Mouse (Mus musculus): ENCODE data around the gene Mplkip.

The Mplkip gene

DNA sequence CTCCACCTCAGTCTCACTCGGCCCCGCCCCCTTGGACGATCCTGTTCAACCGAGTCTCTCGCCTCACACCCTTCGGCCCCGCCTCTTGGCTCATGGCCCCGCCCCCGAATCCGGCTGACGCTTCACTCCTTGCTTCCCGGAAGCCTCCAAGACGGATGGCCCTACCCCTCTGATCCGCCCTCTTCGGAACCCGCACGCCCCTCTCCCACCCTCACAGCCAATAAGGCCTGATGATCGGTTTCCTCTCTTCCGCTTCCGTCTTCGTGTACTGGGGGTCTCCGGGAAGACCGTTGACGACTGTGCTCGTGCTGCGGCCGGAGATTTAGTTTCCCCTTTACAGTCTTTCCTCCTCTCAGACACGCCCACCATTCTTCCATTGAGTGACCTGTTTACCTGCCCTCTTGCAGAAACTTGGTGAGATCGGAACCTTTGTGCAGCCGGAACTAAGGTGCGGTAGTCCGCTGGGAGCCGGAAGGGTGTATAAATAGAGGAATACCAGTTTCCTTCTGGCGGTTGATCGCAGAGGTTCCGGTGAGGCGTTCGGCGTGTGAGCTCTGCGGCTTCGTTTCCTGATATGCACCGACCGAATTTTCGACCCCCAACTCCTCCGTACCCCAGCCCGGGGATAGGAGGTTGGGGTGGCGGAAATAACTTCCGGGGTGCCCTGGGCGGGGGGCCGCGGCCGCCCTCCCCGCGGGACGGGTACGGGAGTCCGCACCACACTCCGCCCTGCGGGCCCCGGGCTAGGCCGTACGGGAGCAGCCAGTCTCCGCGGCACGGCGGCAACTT is at the start of gene Mplkip, which contains the start of gene Sugct:
Gene Mplkip, plus strand, starts transcription at position 282 of the 789 bp plus-strand sequence.
Gene Sugct, minus strand, starts transcription at position 643 of the 789 bp plus-strand sequence.
- peak; percentile 100 for DNase-seq

DNA sequence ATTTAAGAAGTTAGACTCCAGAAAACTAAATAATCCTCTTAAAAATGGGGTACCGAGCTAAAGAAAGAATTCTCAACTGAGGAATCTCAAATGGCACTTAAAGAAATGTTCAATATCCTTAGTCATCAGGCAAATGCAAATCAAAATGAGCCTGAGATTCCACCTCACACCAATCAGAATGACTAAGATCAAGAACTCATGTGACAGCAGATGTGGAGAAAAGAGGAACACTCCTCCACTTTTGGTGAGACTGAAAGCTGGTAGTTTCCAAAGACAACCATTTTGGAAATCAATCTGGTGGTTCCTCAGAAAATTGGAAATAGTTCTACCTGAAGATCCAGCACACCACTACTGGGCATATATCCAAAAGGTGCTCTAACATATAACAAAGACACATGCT is 27.6 kb upstream of the Mplkip start:
- DNase-seq, result no peak

DNA sequence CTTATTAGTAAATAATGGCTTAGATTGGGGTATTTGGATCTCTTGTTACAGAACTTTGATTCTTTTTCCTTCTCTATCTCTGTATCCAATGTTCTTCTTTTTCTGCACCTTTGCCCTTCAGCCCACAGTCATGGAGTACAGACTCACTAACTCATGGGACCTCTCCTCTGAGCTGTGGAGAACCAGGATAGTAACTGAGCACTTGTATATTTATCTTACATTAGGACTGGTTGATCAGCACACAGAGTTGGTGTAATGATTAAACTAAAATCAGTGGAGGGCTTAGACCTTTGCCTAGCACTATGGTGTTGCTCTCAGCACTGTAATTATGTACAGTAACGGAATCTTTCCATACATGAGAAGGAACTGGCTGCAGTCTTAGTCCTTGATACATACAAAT is 23.9 kb upstream of the Mplkip start:
- no peak for DNase-seq

DNA sequence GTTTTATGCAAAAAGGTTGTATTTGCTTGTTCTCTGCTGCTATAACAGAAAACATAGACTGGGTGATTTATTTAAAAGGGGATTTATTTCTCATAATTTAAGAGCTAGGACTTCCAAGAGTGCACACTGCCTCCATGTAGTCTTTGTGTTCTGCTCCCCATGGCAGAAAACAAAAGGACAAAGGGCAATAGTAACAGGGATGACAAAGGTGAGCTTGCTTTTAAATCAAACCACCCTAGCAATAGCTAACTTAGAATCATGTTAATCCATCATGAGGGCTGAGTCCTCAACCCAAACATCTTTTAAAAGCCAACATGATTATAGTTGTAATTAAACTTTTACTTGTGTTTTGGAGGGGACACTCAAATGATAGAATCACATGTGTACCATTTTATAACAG is 5.5 kb upstream of the Mplkip start:
- no peak for DNase-seq

DNA sequence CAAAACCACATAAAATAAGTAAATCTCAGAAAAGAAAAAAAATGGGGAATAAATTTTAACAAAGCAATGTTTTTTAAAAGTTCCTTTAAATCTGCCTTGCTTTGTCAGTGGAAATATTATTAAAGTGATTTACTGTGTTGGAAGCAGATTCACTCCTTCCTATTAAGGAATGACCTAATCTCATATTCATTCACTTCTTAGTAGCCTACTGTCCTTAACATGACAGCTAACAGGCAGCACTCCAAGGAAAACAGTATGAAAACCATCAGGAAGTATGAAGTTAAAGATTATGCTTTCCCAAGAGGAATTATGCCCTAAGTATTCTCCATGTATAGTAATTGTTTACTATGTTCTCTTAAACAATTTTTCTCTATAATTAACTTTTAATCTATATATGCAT is 4.3 kb upstream of the Mplkip start:
- peak; percentile 35 for DNase-seq

DNA sequence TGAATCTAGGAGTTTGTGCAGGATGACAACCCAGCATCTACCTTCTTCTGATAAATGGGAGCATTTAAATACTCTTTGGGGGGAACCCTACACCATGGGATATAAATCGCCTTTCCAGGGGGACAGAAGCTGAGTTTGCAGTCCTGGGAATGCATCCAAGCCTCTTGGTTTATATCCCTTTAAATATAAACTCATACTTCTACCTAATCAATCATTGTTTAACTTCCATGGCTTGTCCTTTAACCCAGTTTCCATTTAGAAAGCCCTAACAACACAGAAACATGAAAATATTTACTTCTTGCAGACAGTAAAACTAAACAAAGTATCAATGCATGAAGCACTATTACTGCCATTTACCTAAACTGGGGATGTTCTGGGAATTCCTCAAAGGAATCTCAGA is 3.6 kb upstream of the Mplkip start:
- no peak for DNase-seq

DNA sequence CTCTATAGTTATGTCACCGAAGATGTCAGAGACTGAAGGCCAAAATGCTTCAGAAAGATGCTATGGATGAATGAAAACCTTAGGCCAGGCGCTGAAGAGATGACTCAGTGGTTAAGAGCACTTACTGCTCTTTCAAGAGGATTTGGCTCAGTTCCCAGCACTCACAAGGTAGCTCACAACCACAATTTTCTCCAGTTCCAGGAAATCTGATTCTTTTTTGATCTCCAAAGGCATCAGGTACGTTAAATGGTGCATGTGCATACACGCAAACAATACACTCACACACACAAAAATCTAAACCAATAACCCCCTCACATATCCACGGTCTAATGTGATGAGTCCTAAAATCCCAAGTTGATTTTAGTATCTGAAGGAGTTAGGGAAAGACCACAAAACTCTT is 1.2 kb upstream of the Mplkip start:
- peak; percentile 11 for DNase-seq

DNA sequence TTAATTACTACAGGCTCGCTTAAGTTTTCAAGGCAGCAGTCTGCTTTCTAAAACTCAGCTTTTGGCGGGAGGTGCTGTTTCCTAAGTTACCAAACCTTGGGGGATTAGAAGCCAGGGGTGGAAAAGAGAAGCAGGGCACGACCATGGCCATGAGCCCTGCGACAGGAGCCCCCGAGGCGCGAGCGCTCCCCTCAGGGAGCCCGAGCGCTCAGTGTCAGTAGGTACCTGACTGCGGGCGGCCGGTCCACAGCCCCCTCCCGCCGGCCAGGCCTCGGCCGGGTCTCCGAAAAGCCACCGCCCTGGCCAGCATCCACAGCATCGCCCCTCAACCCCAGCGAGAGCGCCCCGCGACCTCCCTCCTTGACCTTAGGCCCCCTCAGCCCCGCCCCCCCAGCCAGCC is 578 bp upstream of the Mplkip start:
- no peak for DNase-seq

DNA sequence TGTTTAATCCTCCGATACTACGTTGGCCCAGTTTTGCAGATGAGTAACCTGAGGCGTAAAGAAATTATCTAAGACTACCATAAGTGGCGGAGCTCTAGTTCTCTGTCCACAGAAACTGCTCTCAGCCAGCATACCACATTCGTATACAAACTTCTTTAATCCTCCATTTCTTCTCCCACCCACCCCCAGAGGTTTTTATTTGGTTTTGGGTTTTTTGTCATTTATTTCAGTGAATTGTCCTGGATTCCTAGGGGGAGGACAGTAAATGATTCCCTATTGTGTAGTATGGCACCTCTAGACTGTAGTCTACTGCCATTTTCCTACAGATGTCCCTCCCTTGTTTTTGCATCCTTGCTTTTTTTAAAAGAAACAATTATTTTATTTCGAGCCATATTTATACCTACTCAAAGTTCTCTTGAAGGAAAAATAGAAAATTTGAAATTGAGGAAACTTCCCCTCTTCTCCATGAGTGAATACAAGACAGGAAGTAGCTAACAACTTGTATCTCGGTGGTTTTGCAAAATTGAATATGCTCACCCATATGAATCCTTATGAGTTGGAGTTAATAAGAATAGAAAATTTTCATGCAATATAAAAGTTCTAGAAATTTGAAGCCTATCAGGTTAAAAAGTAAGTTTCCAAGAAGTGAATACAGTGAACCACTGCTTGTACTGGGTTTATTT is 1.0 kb downstream of the Mplkip start:
- DNase-seq, result no peak

DNA sequence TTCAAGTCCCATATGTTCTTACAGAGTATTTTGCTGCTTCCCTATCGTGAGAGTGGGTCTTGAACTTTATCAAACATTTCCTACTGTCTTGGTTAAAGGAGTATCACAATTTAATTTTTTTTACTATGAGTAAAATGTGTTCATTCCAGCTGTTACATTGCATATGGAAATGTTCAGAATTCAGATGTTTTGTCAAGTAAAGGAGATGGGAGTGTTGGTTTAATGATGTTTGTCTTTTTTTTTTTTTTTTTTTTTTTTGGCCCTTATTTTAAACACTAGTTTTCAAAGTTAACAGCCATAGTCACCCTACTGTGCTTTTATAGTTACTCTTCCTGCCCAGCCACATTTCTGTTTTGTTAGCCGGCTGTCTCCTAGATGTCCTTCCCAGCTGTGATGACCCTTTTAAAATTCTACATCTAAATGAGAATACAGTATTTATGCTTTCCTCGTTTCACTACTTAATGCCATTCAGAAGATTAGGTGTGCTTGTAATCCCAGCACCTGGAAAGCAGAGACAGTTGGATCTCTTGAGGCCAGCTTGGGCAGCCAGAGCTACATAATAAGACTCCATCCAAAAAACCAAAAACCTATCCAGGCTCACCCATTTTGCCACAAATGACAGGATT is 5.2 kb downstream of the Mplkip start:
- no peak for DNase-seq

DNA sequence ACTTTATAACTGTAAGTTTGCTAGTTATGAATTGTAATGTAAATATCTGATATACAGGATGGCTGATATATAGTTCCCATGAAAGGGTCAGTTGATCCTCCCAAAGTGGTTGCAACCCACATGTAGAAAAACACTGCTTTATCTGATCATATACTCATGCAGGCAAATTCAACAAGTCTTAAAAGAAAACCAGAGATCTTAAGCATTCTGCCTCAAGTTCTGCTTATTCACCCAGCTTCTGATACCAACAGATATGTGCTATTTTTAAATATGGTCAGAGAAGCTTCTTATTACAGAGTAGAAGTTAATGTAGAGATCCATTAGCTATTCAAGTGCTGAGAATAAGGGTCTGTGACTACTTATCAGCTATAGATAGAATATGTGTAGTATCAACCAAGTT is 6.3 kb downstream of the Mplkip start:
- no peak for DNase-seq

DNA sequence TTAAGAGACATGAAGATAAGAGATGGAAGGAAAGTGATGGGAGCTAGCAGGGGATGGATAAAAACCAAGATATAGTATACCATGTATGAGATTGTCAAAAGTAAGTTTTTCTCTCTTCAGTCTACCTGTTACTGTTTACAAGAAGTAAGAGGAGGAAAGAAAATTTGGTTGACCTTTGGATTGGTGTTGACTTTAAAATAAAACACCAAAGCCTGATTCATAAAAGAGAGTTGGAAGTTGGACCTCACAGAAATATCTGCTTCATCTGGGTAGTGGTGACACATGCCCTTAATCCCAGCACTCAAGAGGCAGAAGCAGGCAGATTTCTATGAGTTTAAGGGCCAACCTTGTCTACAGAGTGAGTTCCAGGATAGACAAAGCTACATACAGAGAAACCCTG is 7.3 kb downstream of the Mplkip start:
- DNase-seq, result no peak

DNA sequence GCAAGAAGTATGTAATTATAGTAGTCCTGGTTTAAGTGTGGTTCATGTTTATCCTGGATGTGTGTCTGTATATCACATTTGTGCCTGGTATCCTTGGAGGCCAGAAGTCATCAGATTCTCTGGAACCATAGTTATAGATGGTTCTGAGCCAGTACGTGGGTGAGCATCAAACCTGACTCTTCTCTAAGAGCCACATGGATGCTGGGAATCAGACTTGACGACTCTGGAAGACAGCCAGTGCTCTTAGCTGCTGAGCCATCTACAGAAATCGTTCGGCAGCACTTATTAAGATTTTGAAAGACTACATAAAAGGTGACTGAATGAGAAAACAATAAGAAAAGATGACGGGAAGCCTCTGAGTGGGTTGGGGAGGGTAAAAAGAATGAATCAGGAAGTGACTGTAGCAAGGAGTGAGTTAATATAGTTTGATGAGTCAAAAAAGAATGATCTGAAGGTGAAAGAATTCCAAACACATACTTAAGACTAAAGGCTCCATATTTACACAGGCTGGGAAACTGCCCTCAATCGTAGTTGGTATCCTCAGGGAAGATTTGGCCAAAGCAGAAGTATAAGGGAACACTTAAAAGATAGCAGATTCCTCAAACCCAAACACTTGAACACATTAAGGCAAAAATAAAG is 10.3 kb downstream of the Mplkip start:
- DNase-seq, result no peak

DNA sequence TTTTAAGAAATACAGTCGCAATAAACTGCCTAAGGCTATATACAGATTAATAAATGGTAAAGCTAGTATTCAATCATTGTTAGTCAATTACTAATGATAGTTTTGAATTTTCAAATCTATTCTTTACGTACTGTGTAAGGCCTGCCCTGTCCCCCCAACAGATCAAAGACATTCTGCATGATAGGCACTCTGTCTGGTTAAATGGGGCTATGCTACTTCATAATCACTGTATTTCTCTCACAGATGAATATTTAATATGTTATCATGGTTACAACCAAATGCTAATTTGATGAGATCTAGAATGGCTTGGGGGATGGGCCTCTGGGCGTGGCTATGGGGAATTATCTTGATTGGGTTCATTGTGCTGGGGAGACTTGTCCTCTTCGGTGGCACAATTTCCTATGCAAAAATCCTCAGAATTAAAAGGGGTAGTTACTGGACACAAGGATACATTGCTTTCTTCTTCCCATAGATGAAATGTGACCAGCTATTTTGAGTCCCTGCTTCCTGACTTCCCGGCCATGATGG is 13.9 kb downstream of the Mplkip start:
- DNase-seq, result no peak

DNA sequence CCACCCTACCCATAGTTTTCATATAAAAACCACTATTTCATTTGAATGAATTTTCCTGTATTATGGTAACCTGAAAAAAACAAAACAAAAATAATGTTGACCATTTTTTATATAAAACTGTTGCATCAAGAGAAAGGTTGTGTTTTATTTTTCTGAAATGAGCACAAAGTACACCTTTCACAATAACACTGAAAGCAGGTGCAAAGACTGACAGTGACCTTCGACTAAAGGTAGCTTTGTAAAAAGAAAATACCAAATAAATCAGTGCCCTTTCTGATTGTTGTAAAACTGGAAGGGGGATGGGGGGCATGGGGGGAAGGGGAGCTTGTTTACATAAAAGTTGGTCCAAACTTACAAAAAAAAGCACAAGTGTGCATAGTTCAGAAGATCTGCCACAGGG is 22.4 kb downstream of the Mplkip start:
- no peak for DNase-seq

DNA sequence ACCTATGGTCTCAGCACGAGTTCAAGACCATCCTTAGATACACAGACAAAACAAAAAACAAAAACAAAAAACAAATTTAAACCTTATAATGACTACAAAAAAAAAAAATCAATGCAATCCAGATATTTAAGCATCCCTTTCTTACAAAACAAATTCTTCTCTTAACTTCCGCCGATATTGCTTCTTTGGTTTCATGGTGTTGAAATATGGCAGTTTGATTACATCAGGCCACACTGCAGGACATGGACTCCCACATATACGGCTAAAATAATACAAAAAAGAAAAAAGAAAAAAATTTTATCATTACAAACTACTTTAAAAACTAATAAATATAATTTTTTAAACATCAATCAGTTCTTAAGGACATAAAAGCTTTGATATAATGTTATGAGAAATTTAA is 32.9 kb downstream of the Mplkip start:
- DNase-seq, result no peak

DNA sequence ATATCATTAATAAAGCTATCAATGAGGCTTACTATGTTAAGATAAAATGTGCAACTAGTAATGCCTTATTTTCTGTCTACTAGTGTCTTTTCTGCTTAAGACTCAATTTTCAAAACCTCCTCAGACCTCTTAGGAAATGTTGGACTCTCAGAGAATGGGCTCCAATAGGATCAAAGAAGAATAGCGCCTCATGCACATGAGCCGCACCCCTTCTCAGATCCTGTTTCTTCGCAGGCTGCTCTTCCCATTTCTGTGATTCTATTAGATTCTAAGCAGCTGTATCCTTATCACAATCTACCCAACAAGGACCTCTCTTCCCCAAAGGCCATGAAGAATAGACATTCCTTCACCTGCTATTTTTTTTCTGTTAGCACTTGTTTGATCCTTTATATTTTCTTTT is 33.8 kb downstream of the Mplkip start:
- no peak for DNase-seq
